In genomic region chr13:28294757-28295361, GRCm38 (mm10) we compare ENCODE assay signal across 11 mouse cellular contexts. TPM values are rescaled to one million over a fixed set of nuclear protein-coding genes. Genes with fewer than 3 reads are reported as not detected.
DNase-seq lines count a peak whose midpoint lies in the region; ATAC-seq and TF ChIP-seq lines count a peak whose summit lies in the region.
"Had no signal": no experiment of that assay in that cellular context is flagged by ENCODE, and none has a peak within 500 bp of the region (broad histone marks: within the 10 kb centered on the region; RNA-seq: fewer than 3 reads in every experiment).

No protein-coding gene starts in this region.

- 1% methylated on average over 3 of the region's 3 CpGs for WGBS in hindbrain, embryonic 15.5 days
- WGBS in limb, embryonic 14.5 days, result 5% methylated on average over 3 of the region's 3 CpGs

- peak; percentile 65 for DNase-seq in R1 (ENCODE audit: low read depth, low spot score)
- peak; percentile 39 for DNase-seq in embryo, embryonic 9.5 days (ENCODE audit: extremely low spot score)
- DNase-seq in limb, embryonic 14.5 days (ENCODE audit: low spot score), result peak; percentile 20
- DNase-seq in urinary bladder, adult 2 months (ENCODE audit: low spot score), result no peak
- DNase-seq in spleen, postnatal 36 days (ENCODE audit: low spot score in 2 of 2), result no peak
- DNase-seq in heart, adult 18-20 months, result no peak
- DNase-seq in layer of hippocampus, adult 9-11 months, result no peak
- DNase-seq: cerebellum, adult 18-20 months; gastrocnemius, postnatal 14 days had no signal

- H3K9ac ChIP-seq in hindbrain, embryonic 15.5 days, result no peak overlapping the region
- no peak overlapping the region for H3K9ac ChIP-seq in limb, embryonic 14.5 days (ENCODE audit: low read depth, low read length, severe bottlenecking)

- no peaks in the 10 kb centered on the region for H3K36me3 ChIP-seq in hindbrain, embryonic 15.5 days
- no peaks in the 10 kb centered on the region for H3K36me3 ChIP-seq in limb, embryonic 14.5 days (ENCODE audit: control insufficient read depth, insufficient read depth, low read length)

- no peaks in the 10 kb centered on the region for H3K27me3 ChIP-seq in hindbrain, embryonic 15.5 days
- H3K27me3 ChIP-seq in limb, embryonic 14.5 days (ENCODE audit: control insufficient read depth, insufficient read depth, low read length), result no peaks in the 10 kb centered on the region

- H3K4me3 ChIP-seq in hindbrain, embryonic 15.5 days, result no peak overlapping the region
- H3K4me3 ChIP-seq in limb, embryonic 14.5 days (replicated peaks; ENCODE audit: low read length), result no peak overlapping the region

- H3K27ac ChIP-seq in hindbrain, embryonic 15.5 days (replicated peaks), result peak overlapping the region; percentile 80
- H3K27ac ChIP-seq in limb, embryonic 14.5 days (replicated peaks; ENCODE audit: low read depth, low read length), result 0 out of 2 replicates have a peak overlapping the region, but pooled peaks have one; percentile 3
- H3K27ac ChIP-seq: macrophage had no signal

- 0 out of 2 replicates have a peak overlapping the region, but pooled peaks have one; percentile 27 for H3K4me2 ChIP-seq in hindbrain, embryonic 15.5 days
- H3K4me2 ChIP-seq in limb, embryonic 14.5 days (replicated peaks; ENCODE audit: low read depth, low read length, severe bottlenecking), result no peak overlapping the region

- ATAC-seq in hindbrain, embryonic 15.5 days (ENCODE audit: low FRiP score, low read depth), result peak; percentile 86
- ATAC-seq in limb, embryonic 14.5 days (ENCODE audit: low FRiP score, low read depth), result no peak

- TF ChIP-seq POLR2A in limb, embryonic 14.5 days (IDR thresholded peaks at IDR 0.05; ENCODE audit: borderline replicate concordance, extremely low read depth, insufficient read depth, insufficient read length), result no peak

- peaks cover 26% of the 10 kb centered on the region for H3K4me1 ChIP-seq in hindbrain, embryonic 15.5 days (replicated peaks)
- H3K4me1 ChIP-seq in limb, embryonic 14.5 days (ENCODE audit: control insufficient read depth, insufficient read depth, low read length), result peaks cover 11% of the 10 kb centered on the region

- no peaks in the 10 kb centered on the region for H3K9me3 ChIP-seq in hindbrain, embryonic 15.5 days
- H3K9me3 ChIP-seq in limb, embryonic 14.5 days (ENCODE audit: control insufficient read depth, low read length), result no peaks in the 10 kb centered on the region

RNA-seq across cellular contexts. Expression of gene Gm11361, which starts 37.5 kb away (rescaled TPM):
- polyA plus RNA-seq in hindbrain, embryonic 15.5 days (2015; fragmentation: Nextera tagmentation; extraction: Ambion mirVana), result 2.6 and 3.0 TPM in 2 replicates
- polyA plus RNA-seq in limb, embryonic 14.5 days (2012; rRNA removed), result 1.2 and 1.5 TPM in 2 replicates
- polyA plus RNA-seq in limb, embryonic 14.5 days (2014; fragmentation: Nextera tagmentation; extraction: Ambion mirVana), result 5.6 and 6.5 TPM in 2 replicates
- polyA plus RNA-seq in urinary bladder, adult 2 months (2012; rRNA removed), result 7.8 and 13.6 TPM in 2 replicates
- total RNA-seq in heart, adult 18-20 months (2021), result 10 to 100 TPM; 75.5 to 85.3 TPM

Comparison
In these comparisons a context has a peak if more than half of its experiments do, and no peak if none do; other contexts are left out.
1. DNase-seq: peak in R1 (single experiment), embryo, embryonic 9.5 days (single experiment) and limb, embryonic 14.5 days (single experiment); none in urinary bladder, adult 2 months (single experiment), spleen, postnatal 36 days (0 of 2), heart, adult 18-20 months (0 of 2) and layer of hippocampus, adult 9-11 months (single experiment).